Mouse (Mus musculus) testis, postnatal 10 days (tissue): ENCODE measurements around the gene Caly.

Experiments
- DNase-seq: peaks from one replicate; pipeline ENCODE4 v3.0.0; 2021; ENCODE audit warnings: low spot score

The Caly gene

DNA sequence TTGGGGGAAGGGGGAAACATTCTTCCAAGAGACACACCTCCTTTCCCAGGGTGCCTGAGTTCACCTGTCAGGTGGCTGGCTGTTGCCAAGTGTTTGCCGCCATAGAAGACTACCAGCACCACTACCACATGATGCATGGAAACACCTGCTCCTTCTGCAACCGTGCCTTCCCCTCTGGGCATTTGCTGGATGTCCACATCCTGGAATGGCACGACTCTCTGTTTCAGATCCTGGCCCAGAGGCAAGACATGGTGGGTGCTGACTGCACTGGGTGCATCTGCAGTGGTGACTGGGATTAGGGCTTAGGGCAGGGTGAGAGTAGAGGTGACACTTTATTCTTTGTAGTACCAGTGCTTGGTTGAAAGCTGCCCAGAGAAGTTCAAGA is 45.2 kb downstream of the Caly start:
- peak; percentile 38 for DNase-seq

DNA sequence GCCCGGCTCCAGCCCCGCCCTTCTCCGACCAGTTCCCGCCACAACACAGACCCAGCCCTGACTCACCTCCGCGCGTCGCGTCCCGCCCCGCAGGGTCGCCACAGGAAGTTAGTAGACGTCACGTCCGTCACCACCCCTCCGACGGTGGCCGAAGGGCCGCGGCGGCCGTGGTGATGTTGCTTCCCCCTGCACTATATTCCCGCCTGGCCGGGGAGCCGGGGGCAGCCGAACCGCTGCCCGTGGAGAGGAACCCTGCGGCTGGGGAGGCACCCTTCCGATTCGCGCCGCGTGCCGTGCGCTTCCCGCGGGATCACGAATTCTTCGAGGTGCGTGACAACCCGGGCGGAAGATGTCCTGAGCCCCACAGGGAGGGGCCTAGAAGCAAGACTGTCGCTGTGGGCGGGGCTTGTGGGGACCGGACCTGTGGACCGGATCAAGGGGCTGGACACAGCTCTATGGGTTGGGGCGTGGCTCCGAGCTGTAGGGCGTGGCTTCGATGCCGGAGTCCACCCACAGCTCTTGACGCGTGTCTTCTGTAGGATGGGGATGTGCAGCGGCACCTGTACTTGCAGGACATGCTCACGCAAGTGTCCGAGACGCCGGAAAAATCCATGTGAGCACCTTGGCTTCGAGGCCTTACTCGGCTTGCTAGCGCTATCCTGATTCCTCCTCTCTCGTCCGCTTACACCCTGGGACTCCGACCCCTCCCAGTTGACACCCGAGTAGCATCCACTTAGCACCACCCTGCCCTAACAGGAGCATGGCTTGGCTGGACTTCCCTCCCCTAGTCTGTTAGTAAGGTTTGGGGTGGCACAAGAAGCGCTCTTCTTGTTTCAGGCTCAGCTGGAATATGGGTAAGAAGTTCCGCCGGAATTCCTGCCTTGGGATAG is 45.8 kb downstream of the Caly start, which contains the start of the genes Zfp511 and Tubgcp2:
Zfp511 (plus strand) TSS at position 111 of the 890 bp plus-strand sequence.
Tubgcp2 (minus strand) TSS at position 389 of the 890 bp plus-strand sequence.
- peak; percentile 99 for DNase-seq

DNA sequence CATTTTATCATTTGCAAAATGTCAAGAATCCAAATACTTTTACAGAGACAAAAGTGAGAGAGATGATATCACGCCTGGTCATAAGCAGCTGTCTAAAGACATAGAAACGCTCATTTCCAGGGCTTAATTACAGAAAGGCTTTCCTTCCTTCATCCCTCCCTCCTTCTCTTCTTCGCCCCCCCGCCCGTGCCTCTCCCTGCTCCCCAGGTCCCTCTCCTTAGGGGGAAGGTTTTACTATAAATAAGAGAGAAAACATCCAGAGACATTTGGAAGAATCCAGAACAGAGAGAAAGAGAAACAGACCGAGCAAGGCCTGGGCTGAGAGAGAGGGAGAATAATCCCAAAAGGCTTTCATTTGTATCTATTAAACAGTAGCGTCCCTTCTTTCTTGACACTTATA is 46.9 kb downstream of the Caly start:
- DNase-seq, result peak; percentile 15

DNA sequence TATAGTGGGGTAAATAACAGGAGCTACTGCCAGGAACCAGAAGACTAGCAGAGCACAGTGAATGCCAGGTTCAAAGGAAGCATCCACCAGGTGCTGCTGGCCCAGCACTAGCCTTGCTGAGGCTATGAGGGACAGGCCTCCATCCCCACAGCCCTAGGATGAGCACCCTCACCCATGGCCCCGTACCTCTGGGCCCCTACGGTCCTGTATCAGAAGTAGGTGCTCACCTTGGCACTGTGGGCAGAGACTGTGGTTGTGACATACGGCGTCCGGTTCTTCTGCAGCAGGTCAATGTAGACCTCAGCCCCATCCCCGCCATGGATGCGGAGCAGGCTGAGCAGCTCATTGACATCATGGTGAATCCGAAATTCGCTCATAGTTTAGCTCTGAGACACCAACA is 49.0 kb downstream of the Caly start:
- DNase-seq, result no peak

DNA sequence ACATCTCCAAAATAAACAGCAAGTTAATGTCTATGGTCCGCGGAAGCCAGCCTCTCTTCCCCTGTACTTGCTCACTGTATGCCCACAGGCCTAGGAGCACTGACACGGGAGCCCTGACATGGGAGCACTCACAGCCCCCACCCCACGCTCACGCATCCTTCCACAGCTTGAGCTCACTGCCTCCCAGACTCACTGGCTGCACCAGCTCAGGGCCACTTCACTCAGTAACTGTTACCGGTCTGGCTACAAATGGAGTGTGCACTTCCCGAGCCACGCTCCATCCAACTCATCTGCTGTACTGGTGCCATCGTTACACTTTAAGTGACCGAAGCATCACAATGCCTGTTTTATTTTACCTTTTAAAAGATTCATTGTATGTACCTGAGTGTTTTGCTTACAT is 50.0 kb downstream of the Caly start:
- no peak for DNase-seq

DNA sequence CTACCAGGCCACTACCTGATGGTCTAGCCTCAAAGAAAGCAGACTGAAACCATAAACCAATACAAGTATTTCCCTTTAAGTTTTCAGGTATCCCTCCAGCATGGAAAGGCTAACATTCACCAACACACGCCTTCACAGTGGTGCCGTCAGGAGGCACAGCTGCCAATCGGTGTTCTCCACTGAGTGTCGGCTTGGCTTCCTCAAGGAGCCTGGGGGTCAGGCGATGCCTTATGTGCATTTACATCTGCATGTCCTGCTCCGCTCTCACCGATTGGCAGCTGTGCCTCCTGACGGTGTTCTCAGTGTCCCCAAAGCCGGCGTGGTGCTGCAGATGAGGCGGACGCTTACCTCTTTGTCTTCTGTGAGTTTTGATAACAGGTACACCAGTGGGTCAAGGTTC is 50.6 kb downstream of the Caly start:
- no peak for DNase-seq
